Mouse (Mus musculus): ENCODE results near the gene Rnf220.

Gene Rnf220

DNA sequence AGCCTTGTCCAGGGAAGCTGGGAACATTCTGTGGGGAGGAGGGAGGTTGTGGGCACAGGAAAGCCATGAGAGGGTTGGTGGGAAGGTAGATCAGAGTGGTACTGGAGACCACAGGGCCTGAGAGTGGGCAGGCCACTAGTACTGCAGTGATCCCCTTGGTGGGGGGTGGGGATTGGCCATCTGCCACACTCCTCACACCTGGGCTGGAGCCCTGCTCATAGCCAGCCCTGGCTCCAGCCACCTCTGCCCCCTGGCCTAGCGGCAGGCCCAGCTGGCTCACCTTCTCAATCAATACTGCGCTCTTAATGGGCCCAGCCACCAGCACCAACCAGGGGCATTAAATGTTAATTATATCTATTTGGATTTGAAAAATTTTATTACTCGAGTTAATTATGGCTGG, 166.7 kb downstream of the Rnf220 start:
- no peak for DNase-seq

DNA sequence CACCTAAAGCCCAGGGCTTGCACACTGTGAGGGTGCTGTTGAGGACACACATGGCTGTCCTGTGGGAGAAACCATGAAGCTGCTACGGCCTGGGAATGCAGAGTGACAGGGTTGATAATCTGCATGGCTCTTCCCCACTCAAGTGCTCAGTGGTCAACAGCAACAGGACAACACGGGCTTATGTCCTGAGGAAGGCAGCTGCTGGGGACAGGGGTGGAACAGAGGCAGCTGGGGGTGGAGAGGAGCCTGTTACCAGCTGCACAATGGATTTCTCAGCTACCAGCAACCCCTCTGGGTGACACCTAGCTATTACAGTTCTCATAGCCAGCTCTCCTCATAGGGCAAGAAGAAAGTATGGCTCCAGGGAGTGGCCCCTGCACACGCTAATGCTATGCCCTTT, 169.9 kb downstream of the Rnf220 start:
- no peak for DNase-seq

DNA sequence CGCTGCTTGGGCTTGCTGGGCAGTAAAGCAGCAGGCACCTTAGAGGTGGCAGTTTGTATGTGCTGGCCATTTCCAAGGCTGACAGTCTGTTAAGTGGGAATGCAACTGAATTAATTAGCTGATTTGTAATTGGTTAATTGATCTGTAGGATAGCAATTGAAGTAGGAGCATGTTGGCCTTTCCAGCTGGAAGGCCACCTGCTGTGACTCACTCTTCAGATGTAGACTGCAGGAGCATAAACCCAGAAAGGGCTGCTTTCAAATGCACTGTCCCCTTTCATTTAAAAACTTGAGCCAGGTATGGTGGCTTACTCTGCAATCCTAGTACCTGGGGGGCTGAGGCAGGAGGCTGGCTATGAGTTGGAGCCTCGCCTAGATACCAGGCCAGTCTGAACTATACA, 171.8 kb downstream of the Rnf220 start:
- no peak for DNase-seq

DNA sequence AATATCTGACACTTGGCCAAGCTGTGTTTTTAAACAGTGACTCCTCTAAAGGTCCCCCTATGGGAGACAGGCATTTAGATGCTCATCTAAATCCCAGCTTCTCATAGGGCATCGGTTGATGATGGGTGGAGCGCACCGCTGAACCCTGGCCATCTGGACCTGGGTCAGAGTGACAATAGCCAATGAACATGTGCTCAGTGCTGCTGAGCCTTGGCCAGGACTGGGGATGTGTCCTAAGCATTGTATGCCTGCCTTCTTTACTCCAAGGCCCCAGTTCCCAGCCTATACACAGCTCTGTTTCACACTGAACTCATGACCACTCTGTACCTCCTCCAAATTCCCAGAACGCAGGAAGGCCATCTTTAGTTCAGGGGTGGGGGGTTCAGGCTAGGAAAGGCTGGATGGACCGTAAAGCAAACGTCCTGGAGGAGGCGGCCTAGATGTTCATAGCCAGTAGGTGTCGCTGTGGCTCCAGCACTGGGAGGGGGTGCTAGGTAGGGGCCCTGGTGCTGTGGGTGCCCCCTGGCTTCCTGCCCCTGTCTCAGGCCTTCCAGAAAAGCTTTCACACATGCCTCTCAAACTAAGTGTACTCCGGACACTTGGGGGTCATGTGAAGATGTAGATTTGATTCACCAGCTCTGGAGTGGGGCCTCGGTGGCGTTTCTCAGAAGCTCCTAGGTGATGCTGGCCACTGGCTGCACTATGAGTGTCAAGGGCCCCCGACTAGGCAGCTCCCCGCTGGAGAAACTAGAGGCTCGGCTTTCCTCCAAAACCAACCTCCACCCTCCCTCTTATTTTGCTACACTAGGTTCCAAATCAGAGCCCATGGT, 173.1 kb downstream of the Rnf220 start:
- peak; percentile 26 for DNase-seq

DNA sequence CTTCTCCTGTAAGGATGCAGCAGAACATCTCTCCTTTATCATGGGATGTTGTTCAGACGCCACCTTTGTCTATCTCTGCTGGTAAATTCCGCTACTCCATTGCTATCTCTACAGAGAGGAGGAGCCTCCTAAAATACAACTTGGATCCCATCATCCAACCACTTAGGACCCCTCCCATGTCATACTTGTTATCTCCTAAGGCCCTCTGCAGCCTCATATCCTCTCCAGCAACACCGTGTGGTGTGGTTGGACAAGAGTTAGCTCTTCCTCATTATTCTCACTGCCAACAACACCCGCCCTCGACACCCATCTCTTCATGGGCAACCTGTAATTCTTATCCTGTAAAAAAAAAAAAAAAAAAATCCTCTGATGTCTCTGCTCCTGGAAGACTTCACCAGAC, 175.8 kb downstream of the Rnf220 start:
- no peak for DNase-seq

DNA sequence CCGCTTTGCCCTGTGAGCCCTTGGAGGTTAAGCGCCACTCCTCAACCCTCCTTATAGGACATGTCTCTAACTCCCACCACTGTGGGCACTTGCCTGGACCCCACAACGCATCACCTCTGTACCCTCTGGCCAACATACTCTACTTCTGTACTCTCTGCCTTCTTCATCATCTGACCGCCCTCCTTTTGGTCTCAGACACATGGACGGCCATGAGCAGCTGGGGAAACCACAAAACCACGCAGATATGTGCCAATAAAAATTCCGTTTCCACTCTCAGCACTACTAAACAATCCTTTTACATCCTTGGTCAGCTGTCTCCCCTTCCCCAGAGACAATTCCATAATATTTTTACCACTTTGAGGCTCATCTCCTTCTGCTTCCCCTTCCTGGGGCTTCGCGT, 178.3 kb downstream of the Rnf220 start:
- DNase-seq, result no peak

DNA sequence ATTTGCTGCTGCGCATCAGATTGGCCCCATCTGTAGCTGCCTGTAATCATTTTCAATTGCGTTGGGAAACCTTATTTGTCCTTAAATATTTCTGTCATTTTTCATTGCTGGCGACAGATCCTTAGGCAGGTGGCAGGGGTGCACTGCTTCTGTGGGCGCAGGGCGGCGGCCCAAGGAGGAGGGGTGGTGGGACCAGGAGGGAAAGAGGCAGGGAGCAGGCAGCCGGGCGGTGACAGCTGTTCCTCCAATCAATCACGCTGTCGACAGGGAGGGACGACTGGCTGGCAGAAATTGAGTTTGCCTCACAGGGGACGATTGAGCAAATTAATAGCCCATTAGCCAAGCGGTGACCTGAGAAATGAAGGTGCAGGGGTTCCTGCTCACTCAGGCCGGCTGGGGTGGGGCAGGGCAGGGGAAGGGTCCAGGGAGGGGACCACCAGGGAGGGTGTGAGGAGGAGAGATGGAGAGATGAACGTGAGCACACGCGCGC, 179.1 kb downstream of the Rnf220 start:
- no peak for DNase-seq

DNA sequence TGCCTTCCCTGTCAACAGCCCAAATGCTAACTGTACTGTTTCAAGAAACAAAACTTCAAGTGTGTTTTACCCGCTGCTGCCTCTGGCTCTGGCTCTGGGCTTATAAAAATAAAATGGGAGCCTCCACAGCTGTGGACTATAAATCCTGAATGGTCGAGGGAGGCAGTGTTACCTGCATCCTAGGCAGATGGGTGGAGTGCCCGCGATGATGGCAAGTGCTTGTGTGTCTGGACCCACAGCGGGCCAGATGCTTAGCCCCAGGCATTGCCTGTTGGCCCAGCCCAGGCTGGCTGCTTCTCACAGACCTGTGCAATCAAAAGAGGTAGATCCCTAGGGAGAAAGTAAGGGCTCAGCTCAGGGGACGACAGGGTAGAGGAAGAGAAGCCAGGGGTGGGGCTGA, 180.1 kb downstream of the Rnf220 start:
- DNase-seq, result no peak

DNA sequence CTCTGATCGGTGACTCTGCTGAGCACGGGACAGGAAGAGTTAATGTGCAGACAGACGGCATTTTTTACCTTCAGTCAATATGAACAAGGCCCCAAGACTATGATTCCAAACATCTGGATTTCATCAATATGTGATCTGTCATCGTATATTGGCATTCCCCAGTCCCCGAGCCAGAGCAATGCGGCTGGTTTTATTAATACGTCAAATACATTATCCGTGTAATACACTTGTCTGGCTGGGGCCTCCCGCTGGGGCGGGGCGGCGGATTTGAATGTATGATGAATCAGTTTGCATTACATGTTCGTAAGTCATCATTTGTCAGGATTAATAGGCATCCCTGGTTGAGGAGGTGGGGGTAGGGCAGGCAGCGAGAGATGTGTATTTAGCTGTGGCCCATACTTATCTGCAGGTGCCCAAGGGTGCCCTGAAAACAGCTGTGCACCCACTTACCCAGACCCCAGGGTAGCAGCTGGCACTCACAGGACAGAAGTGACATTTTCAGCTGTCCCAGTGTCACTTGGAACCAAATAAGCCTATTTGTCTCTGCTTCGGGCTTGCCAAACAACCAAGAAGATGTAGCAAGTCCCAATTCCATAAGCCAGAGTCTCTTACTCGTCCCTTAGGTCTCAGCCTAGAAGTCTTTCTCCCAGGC, 181.9 kb downstream of the Rnf220 start:
- no peak for DNase-seq

DNA sequence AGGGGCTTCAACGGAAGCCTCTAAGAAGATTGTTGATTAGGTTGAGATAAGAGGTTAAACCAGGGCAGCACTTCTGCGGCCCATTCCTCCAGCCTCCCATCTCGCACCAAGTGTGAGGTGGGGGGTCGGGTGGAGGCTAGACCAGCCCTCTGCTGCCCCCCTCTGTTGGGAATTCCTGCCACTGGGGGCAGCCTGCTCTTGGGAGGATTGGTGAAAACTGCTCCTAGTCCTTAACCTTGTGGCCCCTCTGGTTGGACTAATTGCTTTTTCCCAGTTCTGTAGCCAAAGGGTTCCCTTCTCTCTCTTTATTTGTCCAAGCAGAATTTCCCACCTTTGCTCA, 183.8 kb downstream of the Rnf220 start:
- no peak for DNase-seq

DNA sequence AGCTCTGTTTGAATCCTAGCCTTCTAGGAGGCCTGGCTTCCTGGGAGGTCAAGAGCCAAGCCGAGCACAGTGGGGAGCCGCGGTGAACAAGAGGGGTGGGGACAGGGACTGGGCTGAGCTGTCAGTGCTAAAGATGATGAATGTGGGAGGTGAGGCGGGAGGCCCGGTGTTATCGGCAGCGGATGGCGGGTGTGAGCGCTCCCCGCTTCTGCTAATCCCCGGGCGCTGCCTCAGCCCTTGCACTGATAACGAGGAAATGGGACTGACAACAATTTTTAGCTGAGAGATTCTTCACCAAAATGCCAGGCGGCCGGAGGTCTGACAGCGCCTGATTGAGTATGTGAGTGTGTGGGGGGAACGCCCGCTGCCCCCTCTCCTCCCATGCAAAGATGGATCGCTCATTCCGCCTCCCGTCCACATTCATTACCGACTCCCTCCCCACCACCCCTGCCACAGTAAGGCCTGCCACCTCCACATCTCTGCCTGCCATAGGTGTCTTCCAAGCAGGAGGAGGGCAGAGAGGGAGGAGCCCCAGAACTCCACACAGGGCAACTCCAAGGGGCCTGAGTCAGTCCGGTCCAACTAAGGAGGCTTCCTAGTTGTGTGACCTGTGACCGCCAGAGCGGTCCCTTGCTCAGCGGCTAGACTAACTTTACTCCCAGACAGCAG, 184.3 kb downstream of the Rnf220 start:
- DNase-seq, result no peak

DNA sequence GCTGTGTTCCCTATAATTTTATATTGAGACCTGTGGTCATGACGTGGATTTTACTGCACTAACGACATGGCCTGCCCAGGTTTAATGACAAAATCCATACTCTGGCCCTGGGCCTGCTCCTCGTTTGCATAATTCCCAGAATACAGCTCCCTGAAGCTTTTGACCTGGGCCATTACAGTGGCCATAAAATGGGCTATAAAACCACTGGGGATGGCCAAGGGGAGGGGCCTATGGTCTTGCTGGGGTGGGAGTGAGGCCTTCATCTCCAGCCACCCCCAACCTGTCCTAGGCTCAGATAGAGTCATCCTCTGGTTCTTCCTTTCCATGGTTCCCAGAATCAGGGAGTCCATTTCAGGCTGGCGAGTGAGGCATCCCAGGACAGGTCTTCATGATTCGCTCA, 185.0 kb downstream of the Rnf220 start:
- DNase-seq, result no peak

DNA sequence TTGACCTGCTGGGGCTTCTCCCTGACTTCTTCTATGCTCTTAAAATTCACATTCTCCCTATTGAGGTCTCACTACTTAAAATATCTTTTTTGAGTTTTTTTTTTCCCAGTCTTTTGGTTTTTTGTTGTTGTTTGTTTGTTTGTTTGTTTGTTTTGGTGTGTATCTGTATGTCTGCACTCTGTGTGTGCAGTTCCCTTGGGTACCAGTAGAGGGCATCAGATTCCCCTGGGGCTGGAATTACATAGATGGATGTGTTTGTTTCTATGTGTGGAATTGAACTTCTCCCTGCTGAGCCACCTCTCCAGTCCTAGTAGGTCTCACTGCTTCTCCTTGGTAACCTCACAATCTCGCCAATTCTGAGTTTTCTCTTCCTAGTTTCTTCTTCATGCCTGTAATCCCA, 187.4 kb downstream of the Rnf220 start:
- no peak for DNase-seq

DNA sequence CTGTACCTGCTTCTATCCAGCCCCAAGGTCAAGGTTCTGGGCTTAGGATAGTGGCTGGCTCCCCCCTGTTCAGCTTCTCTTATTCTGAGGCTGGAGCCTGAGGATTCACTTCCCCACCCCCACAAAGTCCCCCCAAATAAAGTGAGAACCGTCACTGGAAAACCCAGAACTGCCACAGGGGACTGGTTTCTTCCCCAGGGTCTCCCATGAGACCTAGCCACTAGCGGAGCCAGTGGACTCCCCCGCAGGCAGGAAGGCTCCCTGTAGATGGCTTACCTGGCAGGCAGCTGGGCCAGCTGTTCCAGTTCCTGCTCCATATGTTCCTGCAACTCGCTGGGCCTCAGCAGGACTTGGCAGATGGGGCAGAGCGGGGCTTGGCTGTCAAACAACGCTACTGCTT, 189.6 kb downstream of the Rnf220 start:
- no peak for DNase-seq

DNA sequence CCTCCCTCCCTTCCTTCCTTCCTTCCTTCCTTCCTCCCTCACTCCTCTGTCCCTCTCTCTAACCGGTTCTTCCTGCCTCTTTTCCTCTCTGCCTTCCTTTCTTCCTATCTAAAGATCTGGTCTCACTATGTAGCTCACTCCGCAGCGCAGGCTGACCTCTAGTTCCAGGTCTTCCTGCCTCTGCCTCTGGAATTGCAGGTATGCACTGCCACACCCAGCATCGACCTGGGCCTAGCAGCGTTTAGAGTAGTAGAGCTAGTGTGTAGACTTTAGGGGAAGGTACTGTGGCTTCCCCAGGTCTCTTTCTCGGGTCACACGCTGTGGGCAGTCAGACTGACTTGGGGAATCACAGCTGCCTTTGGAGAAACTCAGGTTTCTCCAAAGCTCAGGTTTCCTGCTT, 191.4 kb downstream of the Rnf220 start:
- no peak for DNase-seq

DNA sequence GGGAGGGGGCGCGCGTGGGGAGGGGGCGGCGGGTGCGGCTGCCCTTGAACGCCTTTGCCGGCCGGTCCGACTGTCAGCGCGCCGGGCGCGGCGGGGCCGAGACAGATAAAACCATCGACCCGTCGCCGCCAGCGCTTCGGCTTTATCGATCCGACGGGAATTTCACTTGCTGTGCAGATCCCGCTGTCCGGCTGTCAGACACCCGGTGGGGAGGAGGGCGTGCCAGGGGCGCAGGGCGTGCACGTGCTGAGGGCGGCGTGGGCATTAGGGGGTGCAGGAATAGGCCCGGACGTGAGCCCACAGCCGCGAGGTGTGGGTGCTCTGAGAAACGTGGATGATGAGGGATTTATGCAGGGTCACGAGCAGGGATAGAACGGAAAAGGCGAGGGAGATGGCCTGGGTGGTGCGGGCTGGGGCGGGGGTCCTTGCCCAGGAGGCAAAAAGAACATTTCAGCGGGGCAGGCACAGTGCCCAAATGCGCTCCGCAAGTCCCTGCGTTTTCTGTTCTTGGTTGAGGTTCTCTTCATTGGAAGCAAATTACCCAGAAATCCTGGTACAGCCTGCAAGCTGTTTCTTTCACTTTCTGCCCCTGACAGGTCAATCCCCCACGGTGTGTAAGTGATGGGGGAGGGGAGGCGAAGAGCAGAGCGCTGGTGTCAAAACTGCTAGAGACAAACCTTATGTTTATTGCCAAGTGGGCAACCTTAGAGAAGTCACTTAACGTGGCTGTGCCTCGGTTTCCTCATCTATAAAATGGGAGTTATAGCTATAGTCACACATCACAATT, 192.4 kb downstream of the Rnf220 start:
- no peak for DNase-seq

DNA sequence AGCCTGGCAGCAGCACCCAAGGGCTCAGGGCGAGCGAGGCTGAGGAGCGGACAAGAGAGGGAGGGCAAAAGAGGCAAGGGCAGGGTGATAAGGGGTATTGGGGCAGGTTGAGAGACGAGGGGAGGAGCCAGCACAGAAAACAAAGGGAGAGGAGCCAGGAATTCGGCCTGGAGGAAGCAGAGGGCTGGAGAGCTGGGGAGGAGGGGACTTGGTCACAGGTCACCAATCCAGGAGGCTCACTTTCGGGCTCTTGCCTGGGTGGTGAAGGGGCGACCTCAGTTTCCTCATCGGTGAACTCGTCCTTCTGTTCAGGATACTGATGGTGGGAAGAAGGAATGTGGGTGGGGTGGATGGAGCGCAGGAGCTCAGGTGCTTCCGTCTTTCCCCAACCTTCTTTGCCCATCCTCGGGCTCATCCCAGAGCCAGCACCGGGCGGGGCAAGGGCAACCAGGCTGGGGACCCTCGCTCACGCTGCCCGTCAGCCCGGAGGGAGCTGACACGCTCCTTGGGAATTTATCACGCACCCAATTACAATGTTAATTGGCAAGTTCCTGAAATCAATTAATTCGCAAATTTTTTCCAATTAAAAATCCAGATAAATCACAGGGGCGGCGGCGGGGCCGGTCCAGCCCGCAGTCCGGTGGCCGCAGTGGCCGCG, 193.1 kb downstream of the Rnf220 start:
- no peak for DNase-seq

DNA sequence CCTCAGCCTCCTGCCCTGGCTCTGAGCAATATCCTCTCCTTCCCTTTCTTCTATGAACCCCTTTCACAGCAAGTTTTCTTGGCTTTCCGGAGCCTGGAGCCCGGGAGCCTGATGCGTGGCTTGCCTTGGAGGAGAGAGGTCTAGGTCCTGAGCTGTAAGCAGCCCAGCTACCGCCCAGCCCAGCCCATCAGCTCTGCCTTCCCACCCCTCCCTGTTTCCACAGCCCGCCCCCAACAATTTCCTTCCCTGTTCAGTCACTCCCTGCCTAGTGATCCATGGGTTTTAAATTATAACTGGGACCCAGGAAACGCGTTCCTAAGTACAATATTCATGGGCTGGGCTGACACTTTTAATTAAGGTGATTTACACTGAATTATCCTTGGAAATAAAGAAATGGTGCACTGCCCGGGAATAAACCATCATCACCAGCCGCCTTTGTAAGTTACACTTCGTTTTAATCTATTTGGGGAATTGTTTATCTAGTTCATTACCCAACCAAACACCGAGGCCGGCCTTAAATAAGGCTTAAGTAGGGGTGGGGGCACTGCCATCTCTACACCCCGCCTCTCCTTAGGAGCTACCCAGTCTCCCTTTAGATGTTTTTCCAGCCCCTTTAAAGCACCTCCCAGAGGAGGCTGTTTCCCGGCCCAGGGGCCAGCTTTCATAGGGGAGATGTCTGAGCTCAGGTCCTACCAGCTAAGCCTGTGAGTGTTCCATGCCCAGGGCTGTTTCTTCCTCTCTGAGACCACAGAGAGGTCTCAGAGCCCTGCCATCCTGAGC, 194.6 kb downstream of the Rnf220 start:
- DNase-seq, result no peak

DNA sequence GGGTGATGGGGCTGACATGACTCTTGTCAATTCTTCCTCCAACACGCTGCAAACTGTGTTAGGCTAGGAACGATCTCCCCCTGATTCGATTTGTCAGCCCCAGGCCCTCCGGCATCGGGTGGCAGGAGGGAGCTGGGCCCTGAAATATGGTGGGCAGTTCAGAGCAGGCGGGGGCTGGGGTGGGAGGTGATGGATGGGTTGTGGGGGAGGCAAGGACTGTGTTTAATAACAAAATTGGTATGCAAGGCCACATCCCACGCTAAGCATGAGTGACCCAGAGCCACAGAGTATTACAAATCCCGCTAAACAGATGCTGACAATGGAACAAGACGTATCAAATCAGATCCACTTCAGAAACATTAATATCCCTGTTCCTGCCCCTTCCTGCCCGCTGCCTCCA, 196.9 kb downstream of the Rnf220 start:
- DNase-seq, result no peak

DNA sequence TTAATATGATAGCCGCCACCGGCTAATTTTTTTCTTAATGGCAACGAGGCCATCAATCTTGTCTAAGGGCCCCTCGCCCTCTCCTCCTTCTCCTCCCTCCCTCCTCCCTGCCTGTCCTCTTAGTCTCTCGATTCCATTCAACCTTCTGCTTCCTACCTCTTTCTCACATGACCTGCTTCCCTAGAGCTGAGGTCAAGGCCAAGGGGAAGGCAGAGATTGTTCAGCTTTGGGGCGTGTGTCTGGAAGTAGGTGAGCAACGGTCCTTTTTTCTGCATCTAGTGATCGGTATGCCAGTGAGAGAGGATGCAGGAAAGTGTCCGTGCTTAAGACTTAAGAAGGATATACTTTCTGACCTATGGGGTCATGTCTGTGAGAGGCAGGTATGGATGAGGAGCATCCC, 199.0 kb downstream of the Rnf220 start:
- no peak for DNase-seq

DNA sequence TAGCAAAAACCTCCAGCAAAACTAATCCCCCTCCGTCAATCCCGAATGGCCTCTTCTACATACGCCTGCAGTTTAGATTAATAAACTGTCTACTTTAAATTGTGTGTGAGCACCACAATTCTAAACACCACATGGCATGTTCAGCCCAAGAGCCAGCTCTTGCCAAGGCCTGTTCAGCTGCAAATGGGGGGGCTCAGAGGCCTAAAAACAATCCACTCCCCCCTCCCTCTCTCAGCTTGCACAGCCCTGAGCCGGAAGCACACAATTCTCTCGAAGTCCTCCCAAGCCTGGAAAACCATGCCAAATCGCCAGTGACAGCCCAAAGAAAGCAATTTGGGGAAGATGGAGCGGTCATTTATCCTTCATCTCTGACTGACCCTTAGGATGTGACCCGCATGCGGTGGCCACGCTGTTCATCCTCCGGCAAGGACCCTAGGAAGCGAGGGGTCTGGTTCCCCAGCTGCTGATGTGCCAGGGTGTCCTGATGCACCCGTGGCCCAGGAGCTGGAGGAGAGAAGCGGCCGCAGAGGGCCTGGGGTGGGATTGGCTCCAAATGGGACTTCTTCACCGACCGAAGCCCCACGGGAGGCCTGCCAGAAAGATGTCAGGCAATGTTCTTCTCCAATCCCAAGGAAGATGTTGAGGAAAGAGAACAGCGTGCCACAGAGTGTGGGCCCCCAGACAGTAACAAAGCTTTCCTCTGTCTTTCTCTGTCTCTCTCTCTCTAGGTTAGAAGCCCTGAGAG, 199.8 kb downstream of the Rnf220 start:
- no peak for DNase-seq

Measured in cerebellum, adult 8-10 months (tissue).